Mouse (Mus musculus): ENCODE measurements at regions not wholly inside any gene's neighbourhood (a gene's known extent, or its start where the extent isn't known, plus 50 kb on each side); places are given as distances from the start of the nearest gene placed in this dataset.

DNA sequence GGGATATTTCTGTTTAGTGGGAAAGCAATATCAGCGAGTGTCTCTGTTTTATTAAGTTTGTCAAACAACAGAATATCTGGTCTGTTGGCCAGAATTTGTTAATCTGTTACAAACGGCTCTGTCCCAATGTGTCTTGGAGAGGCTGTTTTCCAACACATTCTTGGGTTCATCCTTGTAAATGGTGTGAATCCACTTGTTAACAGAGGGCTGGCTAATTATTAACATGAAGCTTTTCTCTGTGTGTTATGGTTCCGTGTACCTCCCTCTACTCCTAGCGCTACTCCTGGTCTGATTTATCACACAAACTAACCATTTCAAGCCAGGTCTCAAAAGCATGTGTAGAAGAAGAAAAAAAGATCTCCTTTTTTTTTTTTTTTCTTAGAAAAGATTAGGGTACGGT, 60.4 kb downstream of the Pou3f3 start:
- WGBS: 73% methylated on average over 5 of the region's 5 CpGs
- no peaks in the 10 kb centered on the region for H3K36me3 ChIP-seq (ENCODE audit: insufficient read depth, low read length)
- H3K9ac ChIP-seq (replicated peaks; ENCODE audit: low read length): no peak overlapping the region
- no peak for TF ChIP-seq CTCF (IDR thresholded peaks at IDR 0.05; ENCODE audit: low read depth)
- no peak overlapping the region for H3K4me3 ChIP-seq (ENCODE audit: low read length)
- H3K9me3 ChIP-seq (ENCODE audit: low read length): no peaks in the 10 kb centered on the region
- no peak overlapping the region for H3K27ac ChIP-seq
- H3K27me3 ChIP-seq (ENCODE audit: insufficient read depth, low read length): no peaks in the 10 kb centered on the region
- ATAC-seq (no peak), DNase-seq (ENCODE audit: low spot score) (no peak)
- H3K4me1 ChIP-seq (ENCODE audit: insufficient read depth, low read length): no peaks in the 10 kb centered on the region
- no peak overlapping the region for H3K4me2 ChIP-seq (ENCODE audit: low read depth, low read length)

DNA sequence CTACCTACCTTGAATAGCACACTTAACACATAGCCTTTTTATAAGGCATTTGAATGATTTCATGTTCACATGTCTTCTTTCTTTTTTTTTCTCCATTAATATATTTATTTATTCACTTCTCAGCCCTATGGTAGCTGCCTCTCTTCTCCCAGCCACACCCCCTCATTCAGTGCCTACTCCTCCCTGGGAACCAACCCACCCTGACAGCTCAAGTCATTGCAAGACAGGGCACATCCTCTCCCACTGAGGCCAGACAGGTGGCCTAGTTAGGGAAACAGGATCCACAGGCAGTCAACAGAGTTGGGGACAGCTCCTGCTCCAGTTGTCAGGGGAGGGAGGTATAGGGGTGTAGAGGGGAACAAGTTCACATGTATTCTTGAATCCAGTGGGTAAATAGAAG, 60.9 kb downstream of the Pou3f3 start:
- DNase-seq (ENCODE audit: low spot score) (no peak), ATAC-seq (no peak)
- TF ChIP-seq CTCF (IDR thresholded peaks at IDR 0.05; ENCODE audit: low read depth): no peak
- Histone ChIP-seq H3K27me3 (ENCODE audit: insufficient read depth, low read length) (no peaks in the 10 kb centered on the region), H3K9ac (replicated peaks; ENCODE audit: low read length) (no peak overlapping the region), H3K4me1 (ENCODE audit: insufficient read depth, low read length) (no peaks in the 10 kb centered on the region), H3K27ac (no peak overlapping the region), H3K4me3 (ENCODE audit: low read length) (no peak overlapping the region), H3K36me3 (ENCODE audit: insufficient read depth, low read length) (no peaks in the 10 kb centered on the region), H3K9me3 (ENCODE audit: low read length) (no peaks in the 10 kb centered on the region), H3K4me2 (ENCODE audit: low read depth, low read length) (no peak overlapping the region)

DNA sequence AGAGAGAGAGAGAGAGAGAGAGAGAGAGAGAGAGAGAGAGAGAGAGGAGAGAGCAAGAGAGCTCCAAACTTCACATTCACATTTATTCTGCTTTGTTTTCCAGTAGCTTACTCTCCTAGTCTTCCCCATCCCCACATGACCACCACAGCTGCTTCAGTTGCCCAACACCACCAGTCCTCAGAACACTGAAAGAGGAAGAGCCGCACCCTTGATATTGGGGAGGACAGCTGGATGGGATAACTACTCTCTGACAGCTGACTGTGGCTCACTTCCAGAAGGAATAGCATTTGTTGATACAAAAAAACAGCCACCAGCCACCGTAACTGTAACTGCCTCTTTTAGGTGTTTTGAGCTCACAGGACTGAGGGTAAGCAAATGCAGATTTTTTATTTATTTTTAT, 67.9 kb downstream of the Pou3f3 start:
- Histone ChIP-seq H3K9me3 (ENCODE audit: low read length) (no peaks in the 10 kb centered on the region), H3K27me3 (ENCODE audit: insufficient read depth, low read length) (no peaks in the 10 kb centered on the region), H3K4me2 (ENCODE audit: low read depth, low read length) (no peak overlapping the region), H3K4me3 (ENCODE audit: low read length) (no peak overlapping the region), H3K27ac (no peak overlapping the region), H3K9ac (replicated peaks; ENCODE audit: low read length) (no peak overlapping the region), H3K36me3 (ENCODE audit: insufficient read depth, low read length) (no peaks in the 10 kb centered on the region), H3K4me1 (ENCODE audit: insufficient read depth, low read length) (no peaks in the 10 kb centered on the region)
- DNase-seq (ENCODE audit: low spot score) (no peak), ATAC-seq (no peak)
- no peak for TF ChIP-seq CTCF (IDR thresholded peaks at IDR 0.05; ENCODE audit: low read depth)
- WGBS: 70% methylated on average over 2 of the region's 2 CpGs

DNA sequence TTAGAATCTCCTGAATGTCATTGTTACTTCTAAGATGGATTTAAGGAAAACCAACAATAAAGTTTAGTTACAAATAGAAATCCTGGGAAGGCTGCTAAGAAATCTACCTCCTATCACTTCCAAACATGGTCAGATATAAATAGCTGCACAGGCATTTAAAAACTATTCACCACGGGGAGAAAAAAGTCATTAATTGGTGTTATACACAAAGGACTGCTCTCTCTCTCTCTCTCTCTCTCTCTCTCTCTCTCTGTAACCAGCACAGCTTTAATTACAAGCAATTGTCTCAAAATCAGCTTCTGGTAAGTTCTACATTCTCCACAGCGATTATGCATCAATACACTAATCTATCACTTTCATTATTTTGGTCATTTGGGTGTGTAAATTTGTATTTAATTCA, 68.5 kb downstream of the Pou3f3 start:
- Histone ChIP-seq H3K36me3 (ENCODE audit: insufficient read depth, low read length) (no peaks in the 10 kb centered on the region), H3K27ac (no peak overlapping the region), H3K4me3 (ENCODE audit: low read length) (no peak overlapping the region), H3K27me3 (ENCODE audit: insufficient read depth, low read length) (no peaks in the 10 kb centered on the region), H3K4me2 (ENCODE audit: low read depth, low read length) (no peak overlapping the region), H3K4me1 (ENCODE audit: insufficient read depth, low read length) (no peaks in the 10 kb centered on the region), H3K9me3 (ENCODE audit: low read length) (no peaks in the 10 kb centered on the region), H3K9ac (replicated peaks; ENCODE audit: low read length) (no peak overlapping the region)
- DNase-seq (ENCODE audit: low spot score) (no peak), ATAC-seq (no peak)
- no peak for TF ChIP-seq CTCF (IDR thresholded peaks at IDR 0.05; ENCODE audit: low read depth)
- 39% methylated on average over 2 of the region's 2 CpGs for WGBS

DNA sequence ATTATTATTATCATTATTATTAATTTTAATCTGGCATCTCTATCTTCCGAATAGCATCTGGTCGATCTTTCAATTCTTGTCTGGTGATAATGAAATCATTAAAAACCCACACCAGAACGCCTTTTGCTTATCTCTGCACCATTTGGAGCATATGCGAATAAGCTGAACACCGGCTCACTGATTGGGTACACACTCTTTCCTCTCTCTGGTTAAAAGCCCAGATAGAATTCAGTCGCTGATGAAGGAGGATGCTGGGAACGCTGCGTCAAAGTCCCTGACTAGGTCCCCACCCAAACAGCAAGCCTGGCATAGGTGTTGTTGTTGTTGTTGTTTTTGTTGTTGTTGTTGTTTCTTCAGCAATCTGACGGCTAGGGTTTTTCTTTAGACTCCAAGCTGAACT, 74.5 kb downstream of the Pou3f3 start:
- H3K4me1 ChIP-seq (ENCODE audit: insufficient read depth, low read length): no peaks in the 10 kb centered on the region
- no peak overlapping the region for H3K4me3 ChIP-seq (ENCODE audit: low read length)
- no peak overlapping the region for H3K4me2 ChIP-seq (ENCODE audit: low read depth, low read length)
- H3K9me3 ChIP-seq (ENCODE audit: low read length): no peaks in the 10 kb centered on the region
- ATAC-seq: no peak
- TF ChIP-seq CTCF (IDR thresholded peaks at IDR 0.05; ENCODE audit: low read depth): no peak
- no peaks in the 10 kb centered on the region for H3K27me3 ChIP-seq (ENCODE audit: insufficient read depth, low read length)
- H3K27ac ChIP-seq: no peak overlapping the region
- DNase-seq (ENCODE audit: low spot score): no peak
- no peaks in the 10 kb centered on the region for H3K36me3 ChIP-seq (ENCODE audit: insufficient read depth, low read length)
- H3K9ac ChIP-seq (replicated peaks; ENCODE audit: low read length): no peak overlapping the region
- WGBS: 82% methylated on average over 9 of the region's 9 CpGs

DNA sequence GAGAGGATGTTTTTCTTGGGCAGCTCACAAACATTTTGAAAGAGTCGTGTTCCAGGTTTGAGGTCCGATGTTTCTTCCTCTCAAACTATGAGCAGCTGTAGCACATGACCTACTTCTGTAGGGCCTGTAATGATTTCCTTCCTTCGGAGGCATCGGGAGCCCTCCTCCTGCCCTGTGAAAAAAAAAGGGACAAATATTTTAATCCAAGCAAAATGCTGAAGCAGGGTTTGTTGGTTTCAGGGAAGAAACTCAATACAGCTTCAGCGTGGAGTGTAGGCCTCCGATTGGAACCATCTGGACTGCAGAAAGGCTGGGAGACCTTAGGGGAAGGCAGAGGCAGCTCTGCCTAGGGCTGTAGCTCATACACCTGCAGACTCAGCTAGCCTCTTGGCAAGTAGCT, 76.4 kb downstream of the Pou3f3 start:
- no peak for TF ChIP-seq CTCF (IDR thresholded peaks at IDR 0.05; ENCODE audit: low read depth)
- H3K27me3 ChIP-seq (ENCODE audit: insufficient read depth, low read length): no peaks in the 10 kb centered on the region
- H3K9ac ChIP-seq (replicated peaks; ENCODE audit: low read length): no peak overlapping the region
- 78% methylated on average over 6 of the region's 6 CpGs for WGBS
- no peaks in the 10 kb centered on the region for H3K4me1 ChIP-seq (ENCODE audit: insufficient read depth, low read length)
- no peak for DNase-seq (ENCODE audit: low spot score)
- no peak for ATAC-seq
- H3K27ac ChIP-seq: no peak overlapping the region
- H3K4me3 ChIP-seq (ENCODE audit: low read length): no peak overlapping the region
- no peaks in the 10 kb centered on the region for H3K36me3 ChIP-seq (ENCODE audit: insufficient read depth, low read length)
- H3K4me2 ChIP-seq (ENCODE audit: low read depth, low read length): no peak overlapping the region
- H3K9me3 ChIP-seq (ENCODE audit: low read length): no peaks in the 10 kb centered on the region

DNA sequence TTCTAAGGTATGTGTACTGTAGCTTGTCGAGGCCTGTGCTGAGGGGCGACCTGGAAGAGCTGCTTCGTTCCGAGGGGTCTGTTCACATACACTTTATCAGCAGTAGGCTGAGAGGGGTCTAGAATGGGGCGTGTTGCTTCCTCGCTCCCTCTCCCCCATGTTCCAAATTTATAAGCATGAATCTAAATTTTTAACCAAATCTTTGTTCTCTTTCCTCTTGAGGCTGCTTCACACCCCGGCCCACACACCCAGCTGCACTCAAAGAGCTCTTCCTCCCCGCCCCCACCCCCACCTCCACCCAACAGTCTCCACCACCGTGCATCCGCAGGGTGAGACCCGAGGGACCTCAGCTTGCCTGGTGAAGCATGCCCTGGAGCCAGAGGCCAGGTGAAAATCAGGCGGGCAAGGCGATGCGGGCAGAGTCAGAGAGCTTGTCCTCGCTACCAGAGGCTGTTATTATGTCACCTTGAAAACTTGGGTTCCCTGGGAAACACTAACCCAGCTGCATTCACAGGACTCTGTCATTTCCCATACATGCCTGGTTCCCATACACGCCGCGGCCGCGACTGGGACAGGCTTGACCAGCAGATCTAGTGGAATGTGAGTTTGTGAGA, 77.1 kb upstream of the Mrps9 start:
- WGBS: 79% methylated on average over 20 of the region's 20 CpGs
- Histone ChIP-seq H3K36me3 (ENCODE audit: insufficient read depth, low read length) (no peaks in the 10 kb centered on the region), H3K27ac (no peak overlapping the region), H3K9ac (replicated peaks; ENCODE audit: low read length) (no peak overlapping the region), H3K9me3 (ENCODE audit: low read length) (no peaks in the 10 kb centered on the region), H3K4me2 (ENCODE audit: low read depth, low read length) (no peak overlapping the region), H3K27me3 (ENCODE audit: insufficient read depth, low read length) (no peaks in the 10 kb centered on the region), H3K4me1 (ENCODE audit: insufficient read depth, low read length) (no peaks in the 10 kb centered on the region), H3K4me3 (ENCODE audit: low read length) (no peak overlapping the region)
- no peak for TF ChIP-seq CTCF (IDR thresholded peaks at IDR 0.05; ENCODE audit: low read depth)
- ATAC-seq (no peak), DNase-seq (ENCODE audit: low spot score) (no peak)
